Mouse (Mus musculus) C2C12 (cell line): ENCODE results near the gene Pde6b.

Source experiments
- CTCF ChIP-seq: IDR thresholded peaks from one replicate; pipeline ENCODE4 v1.5.1; 2011; ENCODE audit not compliant: control insufficient read depth, insufficient read depth, insufficient read length
- MAX ChIP-seq: IDR thresholded peaks from one replicate; pipeline ENCODE4 v1.6.1; 2011; ENCODE audit warnings: mild to moderate bottlenecking, control low read depth
- MYOD1 ChIP-seq: IDR thresholded peaks from one replicate; pipeline ENCODE4 v1.6.1; 2011; ENCODE audit warnings: low read depth; ENCODE audit not compliant: control insufficient read depth, insufficient read length
- MYOG ChIP-seq: IDR thresholded peaks from one replicate; pipeline ENCODE4 v1.6.1; 2011; ENCODE audit not compliant: control insufficient read depth, insufficient read length; ENCODE audit errors: extremely low read depth

GRCm38 (mm10) chr5:108368851-108369621 is 19.2 kb upstream of the Pde6b start:
- TF ChIP-seq CTCF (no peak), MYOD1 (no peak), MYOG (no peak), MAX (no peak)
